Comparison of ENCODE assay signal across 9 mouse cellular contexts in the genomic region with DNA sequence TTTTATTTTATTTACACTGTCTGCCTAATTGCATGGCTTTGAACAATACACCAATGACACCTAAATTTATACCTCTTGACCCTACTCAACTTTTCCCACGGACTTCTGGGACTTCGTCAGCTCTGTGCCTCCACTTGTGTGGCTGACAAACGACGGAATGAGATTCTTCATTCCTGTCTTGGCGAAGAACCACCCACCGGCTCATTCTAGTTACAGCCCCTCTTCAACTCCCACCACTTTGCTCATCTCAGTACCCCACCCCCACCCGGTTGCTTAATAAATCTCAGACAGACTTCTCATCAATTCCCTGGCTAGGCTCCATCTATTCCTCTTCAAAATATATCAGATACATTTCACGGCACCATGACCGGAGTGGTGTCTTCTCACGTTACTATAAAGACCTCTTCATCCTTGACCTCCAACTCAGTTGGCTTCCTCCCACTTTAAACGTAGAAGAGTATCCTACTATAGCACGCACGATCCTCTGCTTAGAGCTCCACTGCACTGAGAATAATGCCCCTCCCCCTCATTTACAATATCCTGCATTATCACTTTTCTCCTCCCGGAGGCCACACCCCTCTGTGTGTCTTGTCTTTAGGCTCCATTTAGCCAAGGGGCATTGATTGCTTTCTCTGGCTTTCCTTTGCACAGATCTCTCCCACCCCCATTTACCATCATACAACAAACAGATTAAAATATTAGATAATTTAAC. TPM values are rescaled to one million over a fixed set of nuclear protein-coding genes. Genes with fewer than 3 reads are reported as not detected.
DNase-seq lines count a peak whose midpoint lies in the region; ATAC-seq lines count a peak whose summit lies in the region.
"Had no signal": no experiment of that assay in that cellular context is flagged by ENCODE, and none has a peak within 500 bp of the region (broad histone marks: within the 10 kb centered on the region; RNA-seq: fewer than 3 reads in every experiment).

No protein-coding gene starts in this region.

- H3K9me3 ChIP-seq in heart, embryonic 10.5 days: no peaks in the 10 kb centered on the region
- H3K9me3 ChIP-seq in hindbrain, embryonic 12.5 days (replicated peaks): no peaks in the 10 kb centered on the region
- H3K9me3 ChIP-seq in midbrain, embryonic 13.5 days: no peaks in the 10 kb centered on the region

- peak overlapping the region; percentile 53 for H3K4me3 ChIP-seq in heart, embryonic 10.5 days
- H3K4me3 ChIP-seq in hindbrain, embryonic 12.5 days: peak overlapping the region; percentile 38
- H3K4me3 ChIP-seq in midbrain, embryonic 13.5 days (replicated peaks): peak overlapping the region; percentile 38; the same call in 1 of the 2 replicates

- no peaks in the 10 kb centered on the region for H3K36me3 ChIP-seq in heart, embryonic 10.5 days
- no peaks in the 10 kb centered on the region for H3K36me3 ChIP-seq in hindbrain, embryonic 12.5 days
- H3K36me3 ChIP-seq in midbrain, embryonic 13.5 days: no peaks in the 10 kb centered on the region

- H3K27ac ChIP-seq in heart, embryonic 10.5 days: no peak overlapping the region
- no peak overlapping the region for H3K27ac ChIP-seq in hindbrain, embryonic 12.5 days
- no peak overlapping the region for H3K27ac ChIP-seq in midbrain, embryonic 13.5 days

- ATAC-seq in hindbrain, embryonic 12.5 days (ENCODE audit: low FRiP score): peak; percentile 65
- peak; percentile 10; the same call in 1 of the 2 replicates for ATAC-seq in midbrain, embryonic 13.5 days
- ATAC-seq in cerebellum, adult (ENCODE audit: insufficient number of reproducible peaks, low FRiP score, low TSS enrichment): no peak
- ATAC-seq in granulocyte monocyte progenitor cell, adult 5-6 weeks (replicated peaks; ENCODE audit: poor library complexity, severe bottlenecking): no peak
- ATAC-seq: inflammation-experienced regulatory T-cells, adult 6 months had no signal

- WGBS in heart, embryonic 10.5 days: 35% methylated on average over 14 of the region's 14 CpGs
- WGBS in hindbrain, embryonic 12.5 days: 21% methylated on average over 14 of the region's 14 CpGs
- WGBS in midbrain, embryonic 13.5 days: 35% methylated on average over 14 of the region's 14 CpGs

- H3K27me3 ChIP-seq in heart, embryonic 10.5 days (ENCODE audit: insufficient read depth, poor library complexity, severe bottlenecking): no peaks in the 10 kb centered on the region
- H3K27me3 ChIP-seq in hindbrain, embryonic 12.5 days: no peaks in the 10 kb centered on the region
- no peaks in the 10 kb centered on the region for H3K27me3 ChIP-seq in midbrain, embryonic 13.5 days

- DNase-seq in heart, embryonic 10.5 days (ENCODE audit: low spot score): no peak
- no peak for DNase-seq in heart, postnatal 25 days (ENCODE audit: low spot score)
- peak; percentile 66 for DNase-seq in embryo, embryonic 10 days (ENCODE audit: low spot score)
- DNase-seq in spleen, postnatal 36 days (ENCODE audit: low spot score in 2 of 2): no peak

- H3K4me2 ChIP-seq in hindbrain, embryonic 12.5 days (replicated peaks): peak overlapping the region; percentile 81
- peak overlapping the region; percentile 61 for H3K4me2 ChIP-seq in midbrain, embryonic 13.5 days (replicated peaks)

- peaks cover 8% of the 10 kb centered on the region; the same call in 1 of the 2 replicates for H3K4me1 ChIP-seq in heart, embryonic 10.5 days
- H3K4me1 ChIP-seq in hindbrain, embryonic 12.5 days: peaks cover 15% of the 10 kb centered on the region
- peaks cover 18% of the 10 kb centered on the region for H3K4me1 ChIP-seq in midbrain, embryonic 13.5 days (replicated peaks)

- H3K9ac ChIP-seq in hindbrain, embryonic 12.5 days: no peak overlapping the region
- H3K9ac ChIP-seq in midbrain, embryonic 13.5 days (replicated peaks): no peak overlapping the region

- intact Hi-C loops in heart, postnatal 25 days (cut with DNase I): no loop called here

RNA-seq across cellular contexts. Expression of a gene that starts 15.2 kb away (rescaled TPM):
- not detected in 2 replicates for polyA plus RNA-seq in heart, embryonic 10.5 days (2016; fragmentation: Nextera tagmentation; extraction: Ambion mirVana)
- total RNA-seq in heart, postnatal 25 days (2021): not detected
- 0.34 TPM in 1 of 2 replicates, not detected in the other for polyA plus RNA-seq in hindbrain, embryonic 12.5 days (2016; fragmentation: Nextera tagmentation; extraction: Ambion mirVana)
- not detected in 2 replicates for polyA plus RNA-seq in midbrain, embryonic 13.5 days (2015; fragmentation: Nextera tagmentation; extraction: Ambion mirVana)
- not detected in 2 replicates for total RNA-seq in granulocyte monocyte progenitor cell, adult 5-6 weeks (2014; fragmentation: Nextera tagmentation)
- total RNA-seq in granulocyte monocyte progenitor cell, adult 5-6 weeks (2017): not detected in 2 replicates

RNA-seq across cellular contexts. Expression of a gene that starts 15.2 kb away (rescaled TPM):
- polyA plus RNA-seq in heart, embryonic 10.5 days (2016; fragmentation: Nextera tagmentation; extraction: Ambion mirVana): 9.2 and 10.5 TPM in 2 replicates
- 10 to 100 TPM; 10.4 to 11.1 TPM for total RNA-seq in heart, postnatal 25 days (2021)
- polyA plus RNA-seq in hindbrain, embryonic 12.5 days (2016; fragmentation: Nextera tagmentation; extraction: Ambion mirVana): 7.9 and 8.6 TPM in 2 replicates
- polyA plus RNA-seq in midbrain, embryonic 13.5 days (2015; fragmentation: Nextera tagmentation; extraction: Ambion mirVana): 6.2 and 6.3 TPM in 2 replicates
- total RNA-seq in granulocyte monocyte progenitor cell, adult 5-6 weeks (2014; fragmentation: Nextera tagmentation): 18.2 and 22.6 TPM in 2 replicates
- 2.6 and 2.9 TPM in 2 replicates for total RNA-seq in granulocyte monocyte progenitor cell, adult 5-6 weeks (2017)

RNA-seq across cellular contexts. Expression of a gene that starts 27.2 kb away (rescaled TPM):
- not detected in 2 replicates for polyA plus RNA-seq in heart, embryonic 10.5 days (2016; fragmentation: Nextera tagmentation; extraction: Ambion mirVana)
- total RNA-seq in heart, postnatal 25 days (2021): under 1 TPM in 1 of 2 experiments, not detected in 1; 0.25 TPM
- not detected in 2 replicates for polyA plus RNA-seq in hindbrain, embryonic 12.5 days (2016; fragmentation: Nextera tagmentation; extraction: Ambion mirVana)
- not detected in 2 replicates for polyA plus RNA-seq in midbrain, embryonic 13.5 days (2015; fragmentation: Nextera tagmentation; extraction: Ambion mirVana)
- total RNA-seq in granulocyte monocyte progenitor cell, adult 5-6 weeks (2014; fragmentation: Nextera tagmentation): 1.4 TPM in 1 of 2 replicates, not detected in the other
- total RNA-seq in granulocyte monocyte progenitor cell, adult 5-6 weeks (2017): not detected in 2 replicates

Comparison
In these comparisons a context has a peak if more than half of its experiments do, and no peak if none do; other contexts are left out.
1. ATAC-seq: peak in hindbrain, embryonic 12.5 days (single experiment) and midbrain, embryonic 13.5 days (single experiment); none in cerebellum, adult (single experiment) and granulocyte monocyte progenitor cell, adult 5-6 weeks (single experiment).
2. Peak in every context shown above with its lines, with median percentiles within 50 percentile points of each other: H3K4me3 ChIP-seq.